Mouse (Mus musculus): ENCODE measurements around the gene Esr1. TPM values are rescaled to one million over a fixed set of nuclear protein-coding genes. Genes with fewer than 3 reads are reported as not detected.

The Esr1 gene
- polyA plus RNA-seq, 1 experiment from 2014 or later: 0.68 TPM

- H3K27me3 ChIP-seq (ENCODE audit: control insufficient read depth, insufficient read depth, low read length): no peaks in the 10 kb centered on the region
- H3K9ac ChIP-seq (replicated peaks; ENCODE audit: low read depth, low read length): no peak overlapping the region
- no peaks in the 10 kb centered on the region for H3K4me1 ChIP-seq (ENCODE audit: control insufficient read depth, insufficient read depth, low read length)
- H3K27ac ChIP-seq (ENCODE audit: low read length): no peak overlapping the region
- H3K36me3 ChIP-seq (ENCODE audit: control insufficient read depth, insufficient read depth, low read length): no peaks in the 10 kb centered on the region
- no peaks in the 10 kb centered on the region for H3K9me3 ChIP-seq (ENCODE audit: control insufficient read depth, low read depth, low read length)
- no peak overlapping the region for H3K4me2 ChIP-seq (replicated peaks; ENCODE audit: low read depth, low read length)
- no peak for ATAC-seq (ENCODE audit: insufficient number of reproducible peaks, insufficient read depth, low FRiP score, low read depth)
- WGBS: 83% methylated on average over 3 of the region's 3 CpGs
- H3K4me3 ChIP-seq (ENCODE audit: low read depth, low read length): no peak overlapping the region
Measured at GRCm38 (mm10) chr10:4849881-4850280, 238.5 kb downstream of the Esr1 start.

GRCm38 (mm10) chr10:4875076-4875737, 263.8 kb downstream of the Esr1 start:
- no peak overlapping the region for H3K27ac ChIP-seq (ENCODE audit: low read length)
- no peak for ATAC-seq (ENCODE audit: insufficient number of reproducible peaks, insufficient read depth, low FRiP score, low read depth)
- H3K36me3 ChIP-seq (ENCODE audit: control insufficient read depth, insufficient read depth, low read length): no peaks in the 10 kb centered on the region
- 79% methylated on average over 8 of the region's 8 CpGs for WGBS
- no peak overlapping the region for H3K4me3 ChIP-seq (ENCODE audit: low read depth, low read length)
- H3K9ac ChIP-seq (replicated peaks; ENCODE audit: low read depth, low read length): no peak overlapping the region
- no peak overlapping the region for H3K4me2 ChIP-seq (replicated peaks; ENCODE audit: low read depth, low read length)
- H3K27me3 ChIP-seq (ENCODE audit: control insufficient read depth, insufficient read depth, low read length): no peaks in the 10 kb centered on the region
- no peaks in the 10 kb centered on the region for H3K4me1 ChIP-seq (ENCODE audit: control insufficient read depth, insufficient read depth, low read length)
- H3K9me3 ChIP-seq (ENCODE audit: control insufficient read depth, low read depth, low read length): no peaks in the 10 kb centered on the region

GRCm38 (mm10) chr10:4881391-4881790, 270.0 kb downstream of the Esr1 start:
- H3K4me3 ChIP-seq (ENCODE audit: low read depth, low read length): no peak overlapping the region
- H3K9me3 ChIP-seq (ENCODE audit: control insufficient read depth, low read depth, low read length): no peaks in the 10 kb centered on the region
- H3K4me2 ChIP-seq (replicated peaks; ENCODE audit: low read depth, low read length): no peak overlapping the region
- no peaks in the 10 kb centered on the region for H3K36me3 ChIP-seq (ENCODE audit: control insufficient read depth, insufficient read depth, low read length)
- WGBS: 74% methylated on average over 1 of the region's 1 CpGs
- H3K9ac ChIP-seq (replicated peaks; ENCODE audit: low read depth, low read length): no peak overlapping the region
- no peak for ATAC-seq (ENCODE audit: insufficient number of reproducible peaks, insufficient read depth, low FRiP score, low read depth)
- no peaks in the 10 kb centered on the region for H3K4me1 ChIP-seq (ENCODE audit: control insufficient read depth, insufficient read depth, low read length)
- no peak overlapping the region for H3K27ac ChIP-seq (ENCODE audit: low read length)
- no peaks in the 10 kb centered on the region for H3K27me3 ChIP-seq (ENCODE audit: control insufficient read depth, insufficient read depth, low read length)

GRCm38 (mm10) chr10:4885506-4885905, 274.1 kb downstream of the Esr1 start:
- H3K27ac ChIP-seq (ENCODE audit: low read length): no peak overlapping the region
- no peaks in the 10 kb centered on the region for H3K36me3 ChIP-seq (ENCODE audit: control insufficient read depth, insufficient read depth, low read length)
- WGBS: 74% methylated on average over 3 of the region's 3 CpGs
- no peaks in the 10 kb centered on the region for H3K4me1 ChIP-seq (ENCODE audit: control insufficient read depth, insufficient read depth, low read length)
- no peaks in the 10 kb centered on the region for H3K27me3 ChIP-seq (ENCODE audit: control insufficient read depth, insufficient read depth, low read length)
- no peak for ATAC-seq (ENCODE audit: insufficient number of reproducible peaks, insufficient read depth, low FRiP score, low read depth)
- no peak overlapping the region for H3K4me3 ChIP-seq (ENCODE audit: low read depth, low read length)
- H3K9ac ChIP-seq (replicated peaks; ENCODE audit: low read depth, low read length): no peak overlapping the region
- H3K9me3 ChIP-seq (ENCODE audit: control insufficient read depth, low read depth, low read length): no peaks in the 10 kb centered on the region
- no peak overlapping the region for H3K4me2 ChIP-seq (replicated peaks; ENCODE audit: low read depth, low read length)

GRCm38 (mm10) chr10:4885961-4886360, 274.6 kb downstream of the Esr1 start:
- Histone ChIP-seq H3K36me3 (ENCODE audit: control insufficient read depth, insufficient read depth, low read length) (no peaks in the 10 kb centered on the region), H3K27me3 (ENCODE audit: control insufficient read depth, insufficient read depth, low read length) (no peaks in the 10 kb centered on the region), H3K9ac (replicated peaks; ENCODE audit: low read depth, low read length) (no peak overlapping the region), H3K9me3 (ENCODE audit: control insufficient read depth, low read depth, low read length) (no peaks in the 10 kb centered on the region), H3K27ac (ENCODE audit: low read length) (no peak overlapping the region), H3K4me2 (replicated peaks; ENCODE audit: low read depth, low read length) (no peak overlapping the region), H3K4me1 (ENCODE audit: control insufficient read depth, insufficient read depth, low read length) (no peaks in the 10 kb centered on the region), H3K4me3 (ENCODE audit: low read depth, low read length) (no peak overlapping the region)
- WGBS: 81% methylated on average over 8 of the region's 8 CpGs
- ATAC-seq (ENCODE audit: insufficient number of reproducible peaks, insufficient read depth, low FRiP score, low read depth): no peak

- Histone ChIP-seq H3K4me2 (replicated peaks; ENCODE audit: low read depth, low read length) (no peak overlapping the region), H3K36me3 (ENCODE audit: control insufficient read depth, insufficient read depth, low read length) (no peaks in the 10 kb centered on the region), H3K4me3 (ENCODE audit: low read depth, low read length) (no peak overlapping the region), H3K9me3 (ENCODE audit: control insufficient read depth, low read depth, low read length) (no peaks in the 10 kb centered on the region), H3K27ac (ENCODE audit: low read length) (no peak overlapping the region), H3K27me3 (ENCODE audit: control insufficient read depth, insufficient read depth, low read length) (no peaks in the 10 kb centered on the region), H3K4me1 (ENCODE audit: control insufficient read depth, insufficient read depth, low read length) (no peaks in the 10 kb centered on the region), H3K9ac (replicated peaks; ENCODE audit: low read depth, low read length) (no peak overlapping the region)
- WGBS: 42% methylated on average over 1 of the region's 1 CpGs
- ATAC-seq (ENCODE audit: insufficient number of reproducible peaks, insufficient read depth, low FRiP score, low read depth): no peak
Measured at GRCm38 (mm10) chr10:4893475-4893874, 282.1 kb downstream of the Esr1 start.

- 65% methylated on average over 4 of the region's 4 CpGs for WGBS
- H3K9me3 ChIP-seq (ENCODE audit: control insufficient read depth, low read depth, low read length): no peaks in the 10 kb centered on the region
- no peaks in the 10 kb centered on the region for H3K4me1 ChIP-seq (ENCODE audit: control insufficient read depth, insufficient read depth, low read length)
- ATAC-seq (ENCODE audit: insufficient number of reproducible peaks, insufficient read depth, low FRiP score, low read depth): no peak
- H3K36me3 ChIP-seq (ENCODE audit: control insufficient read depth, insufficient read depth, low read length): no peaks in the 10 kb centered on the region
- no peaks in the 10 kb centered on the region for H3K27me3 ChIP-seq (ENCODE audit: control insufficient read depth, insufficient read depth, low read length)
- no peak overlapping the region for H3K4me2 ChIP-seq (replicated peaks; ENCODE audit: low read depth, low read length)
- no peak overlapping the region for H3K27ac ChIP-seq (ENCODE audit: low read length)
- no peak overlapping the region for H3K4me3 ChIP-seq (ENCODE audit: low read depth, low read length)
- H3K9ac ChIP-seq (replicated peaks; ENCODE audit: low read depth, low read length): no peak overlapping the region
Measured at GRCm38 (mm10) chr10:4897789-4898188, 286.4 kb downstream of the Esr1 start.

GRCm38 (mm10) chr10:4900324-4900723, 288.9 kb downstream of the Esr1 start:
- Histone ChIP-seq H3K4me3 (ENCODE audit: low read depth, low read length) (no peak overlapping the region), H3K9me3 (ENCODE audit: control insufficient read depth, low read depth, low read length) (no peaks in the 10 kb centered on the region), H3K27ac (ENCODE audit: low read length) (no peak overlapping the region), H3K4me2 (replicated peaks; ENCODE audit: low read depth, low read length) (no peak overlapping the region), H3K27me3 (ENCODE audit: control insufficient read depth, insufficient read depth, low read length) (no peaks in the 10 kb centered on the region), H3K9ac (replicated peaks; ENCODE audit: low read depth, low read length) (no peak overlapping the region), H3K4me1 (ENCODE audit: control insufficient read depth, insufficient read depth, low read length) (no peaks in the 10 kb centered on the region), H3K36me3 (ENCODE audit: control insufficient read depth, insufficient read depth, low read length) (no peaks in the 10 kb centered on the region)
- WGBS: 68% methylated on average over 7 of the region's 7 CpGs
- ATAC-seq (ENCODE audit: insufficient number of reproducible peaks, insufficient read depth, low FRiP score, low read depth): no peak

- no peaks in the 10 kb centered on the region for H3K9me3 ChIP-seq (ENCODE audit: control insufficient read depth, low read depth, low read length)
- WGBS: 76% methylated on average over 2 of the region's 2 CpGs
- H3K4me3 ChIP-seq (ENCODE audit: low read depth, low read length): no peak overlapping the region
- no peaks in the 10 kb centered on the region for H3K36me3 ChIP-seq (ENCODE audit: control insufficient read depth, insufficient read depth, low read length)
- H3K27ac ChIP-seq (ENCODE audit: low read length): no peak overlapping the region
- H3K27me3 ChIP-seq (ENCODE audit: control insufficient read depth, insufficient read depth, low read length): no peaks in the 10 kb centered on the region
- ATAC-seq (ENCODE audit: insufficient number of reproducible peaks, insufficient read depth, low FRiP score, low read depth): no peak
- H3K4me2 ChIP-seq (replicated peaks; ENCODE audit: low read depth, low read length): no peak overlapping the region
- H3K9ac ChIP-seq (replicated peaks; ENCODE audit: low read depth, low read length): no peak overlapping the region
- H3K4me1 ChIP-seq (ENCODE audit: control insufficient read depth, insufficient read depth, low read length): no peaks in the 10 kb centered on the region
Measured at GRCm38 (mm10) chr10:4909271-4909670, 297.9 kb downstream of the Esr1 start.

Measured in stomach, embryonic 14.5 days (tissue).